Mouse (Mus musculus) embryo, embryonic 10.5 days (tissue): Measurements from ENCODE around the gene Srd5a3.
A peak's percentile ranks its signal among the peaks of the same experiment; 100 is the strongest.
"Not testable (repeated sequence)": the region's sequence is repeated elsewhere in the genome, so short reads cannot be mapped to it uniquely, and the experiment has no call there.

Source experiments
- DNase-seq: peaks from one replicate; pipeline ENCODE4 v3.0.0-alpha.2; 2015; ENCODE audit warnings: low spot score

The Srd5a3 gene

DNA sequence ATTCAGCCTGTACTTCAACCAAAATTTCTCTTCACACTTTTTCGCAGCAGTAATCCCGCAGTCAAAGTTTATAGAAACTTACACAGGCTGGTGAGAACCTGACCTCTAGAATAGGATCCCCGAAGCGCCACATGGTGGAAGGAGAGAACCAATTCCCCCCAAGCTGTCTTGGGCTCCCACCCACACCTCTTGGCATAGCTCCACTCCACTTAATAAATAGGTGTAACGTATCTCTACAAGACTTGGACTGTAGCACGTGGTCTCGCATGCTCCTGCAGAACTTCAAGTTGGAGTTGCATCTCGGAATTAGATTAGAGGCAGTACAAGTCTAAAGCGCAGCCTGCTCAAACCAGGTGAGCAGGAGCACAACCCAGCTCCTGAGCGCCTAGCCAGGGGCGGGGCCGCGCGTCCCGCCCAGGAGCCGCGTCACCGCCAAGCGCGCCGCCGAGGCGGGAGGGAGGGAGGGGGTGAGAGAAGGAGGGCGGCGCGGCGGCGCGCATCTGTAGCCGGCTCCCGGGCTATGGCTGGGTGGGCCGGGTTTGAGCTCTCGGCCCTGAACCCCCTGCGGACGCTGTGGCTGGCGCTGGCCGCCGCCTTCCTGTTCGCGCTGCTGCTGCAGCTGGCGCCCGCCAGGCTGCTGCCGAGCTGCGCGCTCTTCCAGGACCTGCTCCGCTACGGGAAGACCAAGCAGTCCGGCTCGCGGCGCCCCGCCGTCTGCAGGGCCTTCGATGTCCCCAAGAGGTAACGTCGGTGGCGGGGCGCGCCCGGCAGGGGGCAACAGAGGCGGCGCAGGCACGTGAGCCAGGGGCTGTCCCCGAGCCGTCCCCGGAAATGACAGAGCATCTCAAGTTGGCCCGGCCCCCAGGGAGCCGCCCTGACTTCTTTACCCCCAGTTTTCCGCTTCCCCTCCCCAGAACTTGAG is at the start of gene Srd5a3:
Srd5a3 (plus strand) TSS at position 464 of the 922 bp plus-strand sequence.
- peak; percentile 93 for DNase-seq

DNA sequence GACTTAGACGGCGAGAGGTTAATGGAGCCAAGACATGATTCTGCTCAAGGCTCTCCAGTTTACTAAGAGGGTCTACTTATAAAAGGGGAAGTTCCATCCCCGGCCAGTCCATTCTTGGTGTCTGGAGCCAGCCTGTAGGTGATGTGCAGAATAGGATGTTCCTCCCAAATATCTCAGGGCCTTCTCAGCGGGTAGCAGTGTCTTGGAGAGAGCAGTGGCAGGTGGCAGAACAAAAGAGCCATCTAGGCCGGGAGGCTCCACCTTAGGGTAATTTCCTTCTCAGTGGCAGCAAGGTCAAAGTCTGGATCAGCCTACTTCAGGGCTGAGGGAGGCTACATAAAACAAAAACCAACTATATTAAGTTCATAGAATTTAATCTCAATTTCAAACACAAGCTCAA is 36.3 kb upstream of the Srd5a3 start:
- not testable (repeated sequence) for DNase-seq

DNA sequence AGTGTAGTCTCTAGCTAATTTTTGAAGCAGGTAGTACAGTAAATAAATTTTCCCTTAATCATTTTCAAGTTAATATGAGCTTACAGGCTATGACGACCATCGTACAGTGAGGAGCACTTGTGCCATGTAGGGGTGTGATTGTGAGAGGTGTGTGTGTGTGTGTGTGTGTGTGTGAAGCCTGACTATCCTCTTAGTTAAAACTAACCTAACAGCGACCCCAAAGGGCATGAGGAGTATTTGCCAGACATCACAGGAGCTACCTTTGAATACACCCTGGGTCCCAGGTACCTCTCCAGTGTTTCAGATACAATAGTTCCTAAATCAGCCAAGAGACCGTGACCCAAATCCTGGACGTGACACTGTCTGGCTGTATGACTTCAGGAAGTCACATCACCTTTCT is 32.8 kb upstream of the Srd5a3 start:
- no peak for DNase-seq

DNA sequence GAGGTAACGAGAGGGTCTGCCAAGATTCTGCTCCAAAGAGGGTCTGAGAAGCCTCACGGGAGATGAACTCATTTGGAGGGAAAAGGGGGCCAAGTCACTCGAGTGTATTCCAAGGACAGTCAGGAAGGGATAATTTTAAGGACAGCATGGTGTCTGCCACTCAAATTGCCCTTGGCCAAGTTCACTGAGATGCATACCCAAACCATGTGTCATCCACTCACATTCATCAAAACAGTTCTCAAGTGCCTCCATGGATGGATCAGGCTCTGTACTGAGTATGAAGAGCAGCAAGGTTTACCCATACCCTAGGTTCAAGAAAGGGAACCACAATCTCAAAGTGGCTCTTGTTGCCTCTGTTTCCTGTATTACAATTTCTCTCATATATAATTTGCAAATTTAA is 31.6 kb upstream of the Srd5a3 start:
- DNase-seq = no peak

- no peak for DNase-seq
These were observed 28.9 kb upstream of the Srd5a3 start for GRCm38 (mm10) chr5:76111173-76111572.

GRCm38 (mm10) chr5:76112016-76112415 is 28.1 kb upstream of the Srd5a3 start:
- DNase-seq = no peak

- no peak for DNase-seq
These were observed 24.5 kb upstream of the Srd5a3 start for GRCm38 (mm10) chr5:76115436-76116041.

DNA sequence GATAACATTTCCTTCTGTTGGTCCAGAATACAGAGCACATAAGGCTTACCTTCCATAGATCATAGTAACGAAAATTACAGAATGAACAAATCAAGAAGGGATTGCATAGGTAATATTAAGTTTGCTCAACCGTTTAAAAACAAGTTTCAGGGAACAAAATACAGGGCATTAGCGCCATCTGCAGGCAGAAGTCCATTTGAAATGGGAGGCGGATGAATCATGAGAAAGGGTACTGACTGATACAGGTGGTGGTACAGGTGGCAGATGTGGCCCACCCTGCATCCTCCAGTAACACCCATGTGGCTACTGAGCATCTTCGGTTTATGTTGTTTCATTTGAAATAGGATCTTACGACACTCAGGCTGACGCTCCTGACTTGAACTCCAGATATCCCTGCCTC is 21.6 kb upstream of the Srd5a3 start:
- peak; percentile 83 for DNase-seq

GRCm38 (mm10) chr5:76120634-76121033 is 19.4 kb upstream of the Srd5a3 start:
- no peak for DNase-seq

- DNase-seq = no peak
These were observed 12.3 kb upstream of the Srd5a3 start for GRCm38 (mm10) chr5:76127584-76128316.

GRCm38 (mm10) chr5:76130292-76130691 is 9.8 kb upstream of the Srd5a3 start:
- DNase-seq = no peak

- no peak for DNase-seq
These were observed 8.1 kb upstream of the Srd5a3 start for GRCm38 (mm10) chr5:76131990-76132389.

- no peak for DNase-seq
These were observed 4.4 kb upstream of the Srd5a3 start for GRCm38 (mm10) chr5:76135644-76136043.

DNA sequence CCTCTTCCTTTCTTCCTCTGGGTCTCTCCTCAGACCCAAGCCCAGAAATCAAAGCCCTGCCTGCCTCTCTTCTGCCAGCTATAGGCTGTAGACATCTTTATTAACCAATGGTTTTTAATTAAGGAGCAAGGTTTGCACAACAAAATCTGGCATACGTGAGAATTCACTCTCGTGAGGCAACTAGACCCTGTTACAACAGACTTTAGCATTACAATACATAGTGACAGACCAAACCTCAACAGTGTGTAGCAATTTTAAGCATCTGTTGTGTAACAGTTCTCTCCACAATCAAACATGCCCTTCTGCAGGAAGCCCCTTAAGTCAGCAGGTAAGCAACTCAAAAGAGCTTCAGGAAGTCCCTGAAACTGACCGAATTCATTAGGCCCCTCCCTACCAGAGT is 3.8 kb upstream of the Srd5a3 start:
- no peak for DNase-seq

- DNase-seq = no peak
These were observed 2.5 kb upstream of the Srd5a3 start for GRCm38 (mm10) chr5:76137586-76137985.

GRCm38 (mm10) chr5:76138071-76138470 is 2.0 kb upstream of the Srd5a3 start:
- DNase-seq = no peak

DNA sequence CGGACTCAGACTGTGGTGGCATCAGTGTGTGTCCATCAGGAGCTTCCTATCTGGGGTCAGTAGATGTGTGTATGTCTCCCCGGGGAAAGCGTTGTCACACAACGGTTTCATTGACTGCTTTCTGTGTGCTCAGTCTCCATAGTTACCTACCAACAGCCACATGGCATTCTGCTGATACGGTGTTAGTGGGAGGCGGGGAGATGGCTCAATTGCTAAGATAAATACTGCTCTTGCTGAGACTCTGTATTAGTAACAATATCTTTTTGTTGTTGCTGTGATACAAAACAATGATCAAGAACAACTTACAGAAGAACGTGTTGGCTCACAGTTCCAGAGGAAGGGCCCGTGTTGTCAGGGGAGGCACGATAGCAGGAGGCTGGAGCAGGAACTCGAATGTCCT is 1.6 kb upstream of the Srd5a3 start:
- DNase-seq = peak; percentile 45

- DNase-seq = no peak
These were observed 850 bp upstream of the Srd5a3 start for GRCm38 (mm10) chr5:76139171-76139671.

GRCm38 (mm10) chr5:76140730-76141066 is 627 bp downstream of the Srd5a3 start:
- DNase-seq = no peak

- DNase-seq = no peak
These were observed 3.3 kb downstream of the Srd5a3 start for GRCm38 (mm10) chr5:76143356-76143755.

- DNase-seq = no peak
These were observed 6.3 kb downstream of the Srd5a3 start for GRCm38 (mm10) chr5:76146401-76146800.

DNA sequence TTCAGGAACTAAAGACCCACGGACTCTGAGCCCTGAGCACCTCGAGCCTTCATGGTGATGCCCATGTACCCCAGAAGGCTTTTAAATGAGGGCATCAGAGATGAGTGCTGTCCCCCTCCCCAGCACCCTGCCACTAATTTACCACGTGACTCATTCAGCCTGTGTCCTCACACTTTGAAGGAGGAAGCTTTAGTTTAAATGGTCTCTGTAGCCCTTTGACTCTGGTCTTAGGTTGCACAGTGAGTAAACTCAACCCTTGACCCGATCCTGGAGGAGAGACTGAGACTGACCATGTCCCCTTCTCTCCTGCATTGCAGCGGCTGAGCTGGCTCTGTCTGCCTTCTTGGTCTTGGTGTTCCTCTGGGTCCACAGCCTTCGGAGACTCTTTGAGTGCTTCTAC is 9.4 kb downstream of the Srd5a3 start:
- no peak for DNase-seq

DNA sequence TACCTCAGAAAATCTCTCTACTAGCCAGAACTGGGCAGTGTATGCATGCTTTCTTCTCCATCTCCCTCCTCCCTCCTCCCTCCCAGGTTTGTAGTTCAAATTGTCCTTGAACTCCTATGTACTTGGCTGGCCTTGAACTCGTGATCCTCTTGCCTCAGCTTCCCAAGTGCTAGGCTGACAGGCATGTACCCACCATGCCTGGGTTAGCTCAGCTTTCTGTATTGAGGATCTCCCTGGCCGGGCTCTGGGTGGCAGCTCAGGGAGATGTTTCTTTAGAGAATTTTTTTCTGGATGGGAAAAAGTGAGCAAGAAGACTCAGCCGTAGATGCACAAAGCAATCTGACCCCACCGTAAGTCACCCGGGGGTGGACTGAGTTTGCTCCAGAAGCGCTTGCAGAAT is 12.9 kb downstream of the Srd5a3 start:
- DNase-seq = no peak
